Mouse (Mus musculus) midbrain, postnatal 0 days (tissue): ENCODE measurements at regions not wholly inside any gene's neighbourhood (a gene's known extent, or its start where the extent isn't known, plus 50 kb on each side); places are given as distances from the start of the nearest gene placed in this dataset.
A peak's percentile ranks its signal among the peaks of the same experiment; 100 is the strongest.

ENCODE experiments used
- ATAC-seq: fragments of 200-750 bp; cut with Nextera tagmentation; 2 replicates; pipeline ENCODE4 v1.8.0; 2017; ENCODE audit warnings: moderate number of reproducible peaks, mild to moderate bottlenecking, moderate TSS enrichment, moderate library complexity; ENCODE audit not compliant: low FRiP score
- DNase-seq: peaks from one replicate; pipeline ENCODE4 v3.0.0-alpha.2; 2015; ENCODE audit warnings: low spot score
- H3K27ac ChIP-seq: fragments of 300-500 bp; sonication (generic); 2 replicates; pipeline ENCODE4 v1.5.1; 2014; ENCODE audit warnings: low read depth, mild to moderate bottlenecking, low read length, mixed read lengths
- H3K27me3 ChIP-seq: fragments of 300-500 bp; sonication (generic); 2 replicates; pipeline ENCODE4 v1.6.1; 2014; ENCODE audit warnings: low read length, control low read depth, mixed read lengths; ENCODE audit not compliant: insufficient read depth
- H3K36me3 ChIP-seq: fragments of 300-500 bp; sonication (generic); 2 replicates; pipeline ENCODE4 v1.6.1; 2014; ENCODE audit warnings: low read length, control low read depth, mixed read lengths; ENCODE audit not compliant: insufficient read depth
- H3K4me1 ChIP-seq: fragments of 300-500 bp; sonication (generic); 2 replicates; pipeline ENCODE4 v1.6.1; 2014; ENCODE audit warnings: mild to moderate bottlenecking, control low read depth, antibody characterized with exemption, low read length, mixed read lengths; ENCODE audit not compliant: insufficient read depth
- H3K4me2 ChIP-seq: fragments of 300-500 bp; sonication (generic); 2 replicates; pipeline ENCODE4 v1.6.1; 2014; ENCODE audit warnings: low read depth, mild to moderate bottlenecking, low read length, mixed read lengths; ENCODE audit not compliant: poor library complexity, severe bottlenecking
- H3K4me3 ChIP-seq: fragments of 300-500 bp; sonication (generic); 2 replicates; pipeline ENCODE4 v1.5.1; 2014; ENCODE audit warnings: low read depth, mild to moderate bottlenecking, low read length, moderate library complexity
- H3K9ac ChIP-seq: fragments of 300-500 bp; sonication (generic); replicated peaks from 2 replicates; pipeline ENCODE4 v1.6.1; 2014; ENCODE audit warnings: mild to moderate bottlenecking, low read length, moderate library complexity, mixed read lengths; ENCODE audit not compliant: poor library complexity, severe bottlenecking
- H3K9me3 ChIP-seq: fragments of 300-500 bp; sonication (generic); 2 replicates; pipeline ENCODE4 v1.6.1; 2016; ENCODE audit warnings: low read length, control low read depth
- CTCF ChIP-seq: IDR thresholded peaks from 2 replicates; pipeline ENCODE4 v1.5.1; 2016; ENCODE audit warnings: antibody characterized with exemption, mild to moderate bottlenecking
- WGBS: fragments of 180-500 bp; shearing (Covaris S2); extraction: QIAGEN DNeasy Blood & Tissue Kit; methylation state at CpG from one replicate; pipeline ENCODE4 v1.1.7; 2014; 5-methylcytosine and 5-hydroxymethylcytosine counted together

DNA sequence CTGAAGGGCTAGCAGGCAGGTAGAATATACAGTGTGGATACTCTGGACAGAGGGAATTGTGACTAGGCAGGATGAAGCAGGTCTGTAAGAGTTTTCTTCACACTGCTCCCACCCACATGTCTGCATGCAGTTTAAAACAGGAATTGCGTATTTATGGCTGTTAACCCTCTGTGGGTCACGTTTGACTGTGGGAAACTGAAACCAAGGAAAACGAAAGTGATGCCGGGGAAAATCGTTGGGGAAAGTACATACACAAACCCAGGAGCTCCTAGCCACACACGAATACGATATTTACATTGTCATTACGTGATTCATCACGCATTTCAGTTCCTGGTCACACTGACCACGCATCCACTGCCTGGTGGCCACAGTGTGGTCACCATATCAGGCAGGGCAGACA, 170.6 kb upstream of the Spdye4c start:
- DNase-seq (no peak), ATAC-seq (no peak)
- no peaks in the 10 kb centered on the region for H3K9me3 ChIP-seq
- H3K36me3 ChIP-seq = no peaks in the 10 kb centered on the region
- 86% methylated on average over 10 of the region's 10 CpGs for WGBS
- TF ChIP-seq CTCF = no peak
- no peak overlapping the region for H3K4me3 ChIP-seq
- no peaks in the 10 kb centered on the region for H3K4me1 ChIP-seq
- no peak overlapping the region for H3K9ac ChIP-seq
- H3K27ac ChIP-seq = no peak overlapping the region
- H3K27me3 ChIP-seq = no peaks in the 10 kb centered on the region
- H3K4me2 ChIP-seq = no peak overlapping the region

DNA sequence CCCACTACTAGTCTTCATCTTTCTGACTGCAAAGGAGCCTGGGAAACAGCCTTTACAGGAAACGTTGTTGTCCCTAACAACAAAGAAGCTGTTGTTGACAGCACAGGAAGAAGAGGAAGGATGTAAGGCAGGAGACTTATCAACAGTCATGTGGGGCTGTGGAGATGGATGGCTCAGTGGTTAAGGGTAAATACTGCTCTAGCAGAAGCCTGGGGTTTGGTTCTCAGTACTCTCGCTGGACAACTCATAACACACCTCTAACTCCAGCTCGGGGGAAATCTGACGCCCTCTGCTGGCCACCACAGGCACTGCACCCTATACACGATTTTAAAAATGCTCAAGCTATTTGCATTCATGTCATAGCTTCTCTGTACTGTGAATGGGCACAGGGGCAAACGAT, 168.3 kb upstream of the Spdye4c start:
- no peaks in the 10 kb centered on the region for H3K36me3 ChIP-seq
- no peaks in the 10 kb centered on the region for H3K9me3 ChIP-seq
- WGBS = 36% methylated on average over 6 of the region's 6 CpGs
- no peak overlapping the region for H3K4me3 ChIP-seq
- DNase-seq (no peak), ATAC-seq (no peak)
- H3K4me1 ChIP-seq = no peaks in the 10 kb centered on the region
- H3K4me2 ChIP-seq = no peak overlapping the region
- H3K9ac ChIP-seq = no peak overlapping the region
- peak; percentile 61 for TF ChIP-seq CTCF
- no peak overlapping the region for H3K27ac ChIP-seq
- no peaks in the 10 kb centered on the region for H3K27me3 ChIP-seq

DNA sequence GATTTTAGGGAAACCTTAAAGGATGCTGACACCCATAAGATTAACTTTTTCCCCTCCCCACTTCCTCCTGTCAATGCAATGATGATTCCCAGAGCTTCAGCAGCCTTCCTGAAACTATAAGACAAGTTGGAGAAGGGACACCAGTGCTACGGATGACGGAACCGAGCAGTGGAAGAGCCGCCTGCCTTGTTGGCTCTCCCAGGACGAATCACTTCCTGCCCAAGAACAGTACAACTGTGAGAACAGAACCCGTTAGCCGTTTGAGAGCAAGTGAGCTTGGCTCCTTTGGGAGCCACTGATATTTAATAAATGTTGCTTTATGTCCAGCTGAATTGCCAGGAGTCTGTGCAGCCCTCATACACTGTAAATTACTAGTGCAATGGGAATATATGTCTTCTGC, 166.8 kb upstream of the Spdye4c start:
- whole genome bisulfite sequencing = 83% methylated on average over 7 of the region's 7 CpGs
- Histone ChIP-seq H3K4me3 (no peak overlapping the region), H3K4me1 (no peaks in the 10 kb centered on the region), H3K9ac (no peak overlapping the region), H3K4me2 (no peak overlapping the region), H3K27me3 (no peaks in the 10 kb centered on the region), H3K36me3 (no peaks in the 10 kb centered on the region), H3K9me3 (no peaks in the 10 kb centered on the region), H3K27ac (no peak overlapping the region)
- no peak for DNase-seq
- no peak for TF ChIP-seq CTCF
- ATAC-seq = no peak

DNA sequence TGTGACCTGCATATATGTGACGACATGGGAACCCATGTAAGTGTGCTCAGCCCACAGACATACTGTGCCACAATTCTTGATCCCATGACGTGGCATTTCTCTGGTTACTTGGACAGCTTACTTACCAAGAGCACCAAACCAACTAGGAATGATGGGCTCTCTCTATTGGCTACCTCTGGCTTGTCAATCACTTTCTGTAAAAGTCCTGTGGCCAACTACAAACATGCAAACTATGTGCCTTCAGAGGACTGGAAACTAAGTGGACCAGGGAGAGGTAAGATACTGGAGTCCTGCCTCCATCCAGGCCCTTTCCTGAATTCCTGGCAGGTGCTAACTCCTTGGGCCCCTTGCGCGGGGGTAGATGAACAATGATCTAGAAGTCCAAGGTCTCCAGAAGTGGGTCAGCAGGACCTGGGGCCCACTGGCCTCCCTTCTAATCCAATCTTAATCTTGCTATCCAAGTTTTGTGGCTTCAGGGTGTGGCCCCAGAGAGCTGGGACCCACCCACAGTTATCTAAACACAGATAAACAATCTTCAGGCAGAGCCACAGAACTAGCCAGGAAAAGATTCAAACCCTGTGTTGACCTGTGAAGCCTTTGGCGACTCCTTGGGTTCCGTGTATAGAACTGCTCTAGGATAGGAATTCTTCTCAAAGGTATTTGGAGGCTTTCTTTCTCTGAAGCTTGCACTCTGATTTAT, 163.7 kb upstream of the Spdye4c start:
- H3K4me1 ChIP-seq = no peaks in the 10 kb centered on the region
- no peak for TF ChIP-seq CTCF
- no peak overlapping the region for H3K27ac ChIP-seq
- ATAC-seq (no peak), DNase-seq (no peak)
- no peaks in the 10 kb centered on the region for H3K27me3 ChIP-seq
- H3K4me3 ChIP-seq = no peak overlapping the region
- no peak overlapping the region for H3K9ac ChIP-seq
- H3K36me3 ChIP-seq = no peaks in the 10 kb centered on the region
- WGBS = 88% methylated on average over 6 of the region's 6 CpGs
- H3K4me2 ChIP-seq = 0 out of 2 replicates have a peak overlapping the region, but pooled peaks have one; percentile 1
- H3K9me3 ChIP-seq = no peaks in the 10 kb centered on the region

DNA sequence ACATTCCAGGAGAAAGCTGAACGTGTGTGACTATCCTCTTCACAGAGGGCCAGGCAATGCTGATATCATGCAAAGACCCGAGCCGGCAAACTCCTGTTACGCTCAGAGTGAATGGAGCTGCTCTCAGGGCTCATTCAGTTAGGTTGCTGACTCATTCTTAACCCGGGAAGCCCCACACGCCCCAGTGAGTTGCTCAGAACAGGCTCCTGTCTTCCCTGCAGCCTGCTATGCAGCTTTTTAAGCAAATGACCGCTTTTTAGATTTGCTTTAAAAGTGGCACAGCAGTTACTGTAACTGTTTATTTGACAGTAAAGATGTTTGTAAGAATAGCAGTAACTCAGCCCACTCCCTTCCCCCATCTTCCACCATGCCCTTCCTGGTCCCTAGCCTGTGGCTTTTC, 162.9 kb upstream of the Spdye4c start:
- Histone ChIP-seq H3K27ac (no peak overlapping the region), H3K9me3 (no peaks in the 10 kb centered on the region), H3K4me3 (peak overlapping the region; percentile 8; the same call in 1 of the 2 replicates), H3K9ac (no peak overlapping the region), H3K4me2 (0 out of 2 replicates have a peak overlapping the region, but pooled peaks have one; percentile 1), H3K36me3 (no peaks in the 10 kb centered on the region), H3K4me1 (no peaks in the 10 kb centered on the region), H3K27me3 (no peaks in the 10 kb centered on the region)
- DNase-seq = no peak
- TF ChIP-seq CTCF = no peak
- 11% methylated on average over 7 of the region's 7 CpGs for WGBS
- ATAC-seq = no peak

DNA sequence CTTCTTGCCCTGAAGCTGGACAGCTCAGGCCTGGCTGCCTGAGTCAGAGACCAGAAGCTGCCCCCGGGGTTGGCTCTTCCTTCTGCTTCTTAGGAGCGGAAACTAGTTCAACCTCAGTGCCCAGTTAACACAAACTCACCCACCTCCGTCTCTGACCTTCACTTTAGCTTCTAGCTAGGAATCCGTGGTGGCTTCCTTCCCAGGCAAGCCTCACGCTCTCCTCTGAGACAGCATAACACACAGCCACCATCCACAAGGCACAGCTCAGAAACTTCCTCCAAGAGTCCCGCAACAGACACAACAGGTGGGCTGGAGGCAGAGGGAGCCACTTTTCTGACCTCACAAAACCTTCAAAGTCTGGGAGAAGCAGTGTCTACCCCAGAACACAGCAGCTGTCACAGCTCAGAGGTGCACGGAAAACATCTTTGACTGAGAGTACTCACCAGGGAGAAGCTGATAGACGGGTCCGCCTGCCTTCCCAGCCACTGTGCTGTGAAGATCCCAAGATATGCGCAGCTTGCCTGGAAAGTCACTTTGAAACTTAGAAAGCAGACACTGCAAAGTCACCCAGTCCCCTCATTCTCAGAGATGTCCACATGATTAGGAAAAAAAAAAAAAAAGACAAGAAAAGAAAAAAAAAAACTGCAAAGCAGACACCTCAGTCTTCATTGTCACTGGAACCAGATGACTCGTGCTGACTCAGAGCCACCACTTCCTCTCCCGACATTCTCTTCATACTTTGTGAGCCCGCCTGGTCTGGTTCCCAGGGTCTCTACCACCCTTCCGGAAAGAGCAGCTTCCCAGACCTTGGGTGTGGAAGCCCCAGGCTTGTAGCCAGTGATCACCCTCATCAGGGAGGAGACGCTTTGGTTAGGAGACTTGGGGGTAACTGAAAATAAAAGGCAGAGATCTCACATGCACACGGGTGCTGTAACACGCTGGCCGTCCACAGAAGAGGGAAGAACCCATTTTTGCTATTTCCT, 162.1 kb upstream of the Spdye4c start:
- Histone ChIP-seq H3K4me1 (no peaks in the 10 kb centered on the region), H3K4me2 (no peak overlapping the region), H3K9me3 (no peaks in the 10 kb centered on the region), H3K4me3 (peak overlapping the region; percentile 8; the same call in 1 of the 2 replicates), H3K36me3 (no peaks in the 10 kb centered on the region), H3K27me3 (no peaks in the 10 kb centered on the region), H3K27ac (no peak overlapping the region), H3K9ac (no peak overlapping the region)
- DNase-seq (no peak), ATAC-seq (no peak)
- WGBS = 63% methylated on average over 18 of the region's 18 CpGs
- TF ChIP-seq CTCF = no peak
